Mouse (Mus musculus) ES-Bruce4 (cell line): Measurements from ENCODE around the gene Atp6v1g3.

Experiments used
- CTCF ChIP-seq: IDR thresholded peaks from one replicate; pipeline ENCODE4 v1.8.1; 2011; ENCODE audit warnings: low read depth, low read length
- EP300 ChIP-seq: IDR thresholded peaks from 2 replicates; pipeline ENCODE4 v1.6.1; 2011; ENCODE audit warnings: low read depth, low read length; ENCODE audit not compliant: insufficient read depth
- POLR2A ChIP-seq: IDR thresholded peaks from one replicate; pipeline ENCODE4 v1.8.1; 2011; ENCODE audit warnings: low read length; ENCODE audit not compliant: insufficient read depth

DNA sequence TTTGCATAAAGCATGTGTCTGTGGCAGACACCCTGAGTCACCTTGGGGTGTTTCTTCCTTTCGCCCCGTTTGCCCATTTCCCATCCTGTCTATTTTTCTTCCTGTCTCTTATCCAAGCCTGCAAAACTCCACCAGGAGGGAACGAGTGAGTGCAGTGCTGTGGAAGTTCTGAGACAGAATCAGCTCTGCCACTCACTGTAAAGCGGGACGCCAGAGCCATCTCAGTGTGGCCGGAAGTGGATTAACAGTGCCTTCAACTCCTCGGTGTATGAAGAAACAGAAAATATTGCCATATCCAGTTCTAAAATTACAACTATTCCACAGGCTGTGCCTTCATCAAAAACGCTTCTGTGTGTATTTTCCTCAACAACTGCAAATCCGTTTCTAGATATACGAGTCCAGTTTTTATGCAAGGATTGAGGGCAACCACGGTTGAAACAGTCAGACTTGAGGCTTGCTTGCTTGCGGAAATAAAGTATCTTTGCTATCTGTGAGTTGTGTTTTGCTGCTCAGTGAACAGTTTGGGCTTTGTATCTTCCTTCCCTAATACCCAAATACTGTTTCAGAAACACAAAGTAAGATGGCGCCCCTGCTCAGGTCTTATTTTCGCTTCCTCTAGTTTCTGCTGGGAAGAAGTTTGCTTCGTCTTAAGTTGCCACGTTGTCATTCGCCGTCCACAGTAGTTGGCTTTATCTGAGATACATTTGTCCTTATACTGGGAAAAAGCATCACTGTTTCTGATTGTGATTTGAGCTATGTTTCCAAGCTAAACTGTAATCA is 54.1 kb downstream of the Atp6v1g3 start:
- no peak for TF ChIP-seq POLR2A
- no peak for TF ChIP-seq CTCF
- no peak for TF ChIP-seq EP300
